Mouse (Mus musculus): ENCODE results near the gene 6720489N17Rik. TPM values are rescaled to one million over a fixed set of nuclear protein-coding genes. Genes with fewer than 3 reads are reported as not detected.

6720489N17Rik gene
- polyA plus RNA-seq, 1 experiment: 0.81 TPM

Other genes starting within 250 kb of the 6720489N17Rik start
- 0.18 and 0.33 TPM in 2 replicates for gene Gm3604, start 241.0 kb downstream of the 6720489N17Rik start, polyA plus RNA-seq (2012; rRNA removed)
- gene Gm49359, start 157.3 kb downstream of the 6720489N17Rik start, polyA plus RNA-seq (2012; rRNA removed): 0.71 and 1.4 TPM in 2 replicates
- not detected in 2 replicates for gene Zfp935, start 65.7 kb downstream of the 6720489N17Rik start, polyA plus RNA-seq (2012; rRNA removed)
- gene Zfp934, start 53.0 kb downstream of the 6720489N17Rik start, polyA plus RNA-seq (2012; rRNA removed): 1.1 and 2.1 TPM in 2 replicates
- 0.53 and 0.94 TPM in 2 replicates for gene Platr25, start 136.5 kb upstream of the 6720489N17Rik start, polyA plus RNA-seq (2012; rRNA removed)
- 0.90 and 1.1 TPM in 2 replicates for gene Gm5141, start 161.6 kb upstream of the 6720489N17Rik start, polyA plus RNA-seq (2012; rRNA removed)
- 28.8 and 35.3 TPM in 2 replicates for gene Fbp2, start 234.2 kb upstream of the 6720489N17Rik start, polyA plus RNA-seq (2012; rRNA removed)

Measured in kidney, adult 2 months (tissue).